Comparison of ENCODE assay signal across 8 mouse cellular contexts in genomic region chr8:87962514-87963225, GRCm38 (mm10). TPM values are rescaled to one million over a fixed set of nuclear protein-coding genes. Genes with fewer than 3 reads are reported as not detected.
DNase-seq lines count a peak whose midpoint lies in the region; ATAC-seq and TF ChIP-seq lines count a peak whose summit lies in the region.

No protein-coding gene starts in this region.

- peak; percentile 29 for DNase-seq in cerebellum, adult 11-12 months
- no peak for DNase-seq in cerebellum, adult 18-20 months
- DNase-seq in lung, adult 2 months = no peak
- no peak for DNase-seq in adrenal gland, postnatal 10 days
- DNase-seq in frontal cortex, postnatal 14 days (ENCODE audit: low spot score in 2 of 2) = no peak

- H3K4me3 ChIP-seq in lung, embryonic 16.5 days (ENCODE audit: low read length) = peak overlapping the region; percentile 82
- no peak overlapping the region for H3K4me3 ChIP-seq in lung, adult 2 months (replicated peaks; ENCODE audit: extremely low read depth, low read depth, low read length)
- H3K4me3 ChIP-seq in intestine, postnatal 0 days (ENCODE audit: low read depth, low read length) = peak overlapping the region; percentile 73
- H3K4me3 ChIP-seq in stomach, embryonic 14.5 days (ENCODE audit: low read depth, low read length) = peak overlapping the region; percentile 81

- H3K4me2 ChIP-seq in lung, embryonic 16.5 days (ENCODE audit: low read depth, low read length) = peak overlapping the region; percentile 95
- H3K4me2 ChIP-seq in intestine, postnatal 0 days (replicated peaks; ENCODE audit: low read depth) = peak overlapping the region; percentile 98
- peak overlapping the region; percentile 83 for H3K4me2 ChIP-seq in stomach, embryonic 14.5 days (replicated peaks; ENCODE audit: low read depth, low read length)

- TF ChIP-seq POLR2A in lung, adult 2 months (IDR thresholded peaks at IDR 0.05; ENCODE audit: borderline replicate concordance, extremely low read depth, low read depth, low read length) = no peak

- H3K27me3 ChIP-seq in lung, embryonic 16.5 days (ENCODE audit: control insufficient read depth, insufficient read depth, low read depth, low read length) = peaks cover 21% of the 10 kb centered on the region
- peaks cover 44% of the 10 kb centered on the region for H3K27me3 ChIP-seq in intestine, postnatal 0 days (replicated peaks; ENCODE audit: control insufficient read depth, insufficient read depth, low read length)
- 0 out of 2 replicates have a peak, but pooled peaks cover 7% of the 10 kb centered on the region for H3K27me3 ChIP-seq in stomach, embryonic 14.5 days (ENCODE audit: control insufficient read depth, insufficient read depth, low read length)

- TF ChIP-seq CTCF in lung, adult 2 months (IDR thresholded peaks at IDR 0.05; ENCODE audit: insufficient read depth, low read length) = no peak
- TF ChIP-seq CTCF in intestine, postnatal 0 days (IDR thresholded peaks at IDR 0.05; ENCODE audit: low read depth) = no peak; the same call in 1 of the 2 replicates

- no peaks in the 10 kb centered on the region for H3K36me3 ChIP-seq in lung, embryonic 16.5 days (ENCODE audit: control insufficient read depth, insufficient read depth, low read length)
- H3K36me3 ChIP-seq in intestine, postnatal 0 days (ENCODE audit: control insufficient read depth, insufficient read depth) = no peaks in the 10 kb centered on the region
- no peaks in the 10 kb centered on the region for H3K36me3 ChIP-seq in stomach, embryonic 14.5 days (ENCODE audit: control insufficient read depth, insufficient read depth, low read length)

- 8% methylated on average over 26 of the region's 26 CpGs for WGBS in lung, embryonic 16.5 days
- 27% methylated on average over 26 of the region's 26 CpGs for WGBS in lung, adult 2 months
- 6% methylated on average over 26 of the region's 26 CpGs for WGBS in intestine, postnatal 0 days
- WGBS in stomach, embryonic 14.5 days = 7% methylated on average over 26 of the region's 26 CpGs

- ATAC-seq in lung, embryonic 16.5 days (ENCODE audit: low read depth) = no peak
- ATAC-seq in intestine, postnatal 0 days = no peak
- no peak for ATAC-seq in stomach, embryonic 14.5 days (ENCODE audit: insufficient number of reproducible peaks, insufficient read depth, low FRiP score, low read depth)

- no peak overlapping the region for H3K27ac ChIP-seq in lung, embryonic 16.5 days (ENCODE audit: low read length)
- H3K27ac ChIP-seq in intestine, postnatal 0 days (ENCODE audit: low read depth, low read length) = no peak overlapping the region
- H3K27ac ChIP-seq in stomach, embryonic 14.5 days (ENCODE audit: low read length) = no peak overlapping the region

- H3K4me1 ChIP-seq in lung, embryonic 16.5 days (replicated peaks; ENCODE audit: control insufficient read depth, insufficient read depth, low read length) = peaks cover 23% of the 10 kb centered on the region
- H3K4me1 ChIP-seq in lung, adult 2 months (ENCODE audit: control insufficient read depth, insufficient read depth, low read length) = peaks cover 5% of the 10 kb centered on the region; the same call in 1 of the 2 replicates
- H3K4me1 ChIP-seq in intestine, postnatal 0 days (replicated peaks; ENCODE audit: control insufficient read depth, insufficient read depth, low read length) = 0 out of 2 replicates have a peak, but pooled peaks cover 6% of the 10 kb centered on the region
- H3K4me1 ChIP-seq in stomach, embryonic 14.5 days (ENCODE audit: control insufficient read depth, insufficient read depth, low read length) = peaks cover 17% of the 10 kb centered on the region

- H3K9me3 ChIP-seq in lung, embryonic 16.5 days (ENCODE audit: control insufficient read depth, low read length) = no peaks in the 10 kb centered on the region
- H3K9me3 ChIP-seq in intestine, postnatal 0 days (ENCODE audit: control insufficient read depth) = no peaks in the 10 kb centered on the region
- H3K9me3 ChIP-seq in stomach, embryonic 14.5 days (ENCODE audit: control insufficient read depth, low read depth, low read length) = no peaks in the 10 kb centered on the region

- H3K9ac ChIP-seq in lung, embryonic 16.5 days (ENCODE audit: low read length) = peak overlapping the region; percentile 53
- no peak overlapping the region for H3K9ac ChIP-seq in intestine, postnatal 0 days (ENCODE audit: low read depth, low read length)
- no peak overlapping the region for H3K9ac ChIP-seq in stomach, embryonic 14.5 days (replicated peaks; ENCODE audit: low read depth, low read length)

RNA-seq across cellular contexts. Expression of gene Zfp423, which starts 3.3 kb away (rescaled TPM):
- 5.8 and 7.5 TPM in 2 replicates for polyA plus RNA-seq in lung, embryonic 16.5 days (2015; fragmentation: Nextera tagmentation; extraction: Ambion mirVana)
- 6.4 and 7.5 TPM in 2 replicates for polyA plus RNA-seq in lung, adult 2 months (2012; rRNA removed)
- 1.6 and 1.8 TPM in 2 replicates for polyA plus RNA-seq in intestine, postnatal 0 days (2015; fragmentation: Nextera tagmentation; extraction: Ambion mirVana)
- polyA plus RNA-seq in stomach, embryonic 14.5 days (2014; fragmentation: Nextera tagmentation; extraction: Ambion mirVana) = 13.6 and 15.3 TPM in 2 replicates
- total RNA-seq in adrenal gland, postnatal 10 days (2021) = 10 to 100 TPM; 19.6 to 35.2 TPM
